Mouse (Mus musculus): ENCODE measurements around the gene Trim15. TPM values are rescaled to one million over a fixed set of nuclear protein-coding genes. Genes with fewer than 3 reads are reported as not detected.

Gene Trim15
- polyA plus RNA-seq, 1 experiment from 2014 or later = 0.15 TPM

DNA sequence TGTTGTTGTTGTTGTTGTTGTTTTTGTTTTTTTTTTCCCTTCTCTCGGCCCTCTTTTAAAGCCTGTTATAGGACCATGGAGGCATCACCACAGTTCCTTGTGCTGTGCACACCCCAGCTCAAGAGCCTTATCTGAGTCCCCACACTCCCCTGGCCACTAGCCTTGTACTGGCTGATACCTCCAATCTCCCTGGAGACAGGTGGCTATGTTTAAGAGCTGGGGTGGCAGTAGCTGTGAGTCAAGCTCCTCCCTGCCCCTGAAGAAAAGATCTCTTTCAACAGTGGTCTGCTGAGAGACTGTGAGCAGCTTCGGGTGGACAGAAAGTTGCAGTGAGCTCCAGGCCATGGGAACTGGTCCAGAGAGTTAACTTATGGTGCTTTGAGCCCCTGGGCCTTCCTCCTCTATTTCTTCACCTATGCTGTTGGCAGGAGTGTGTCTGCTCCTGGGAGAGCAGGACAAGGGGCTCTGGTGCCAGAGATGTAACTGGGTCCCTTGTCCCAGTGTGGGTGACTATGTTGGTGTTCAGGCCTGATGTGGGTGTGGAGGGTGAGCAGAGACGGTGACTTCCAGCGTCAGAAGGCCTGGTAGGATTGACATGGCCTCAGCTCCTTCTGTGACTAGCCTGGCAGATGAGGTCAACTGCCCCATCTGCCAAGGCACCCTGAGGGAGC lies 2.4 kb upstream of the Trim15 start, which contains the start of gene Trim10:
Gene Trim10 (plus strand): TSS at position 291 of the 671 bp plus-strand sequence.
- Histone ChIP-seq H3K9ac (no peak within 1 kb of the TSS), H3K4me3 (replicated peaks) (no peak within 1 kb of the TSS), H3K9me3 (replicated peaks) (no peaks in the 10 kb centered on the region), H3K4me2 (replicated peaks) (no peak within 1 kb of the TSS), H3K27ac (replicated peaks) (no peak within 1 kb of the TSS), H3K4me1 (peaks cover 6% of the 10 kb centered on the region), H3K36me3 (no peaks in the 10 kb centered on the region), H3K27me3 (peaks cover 20% of the 10 kb centered on the region)
- 77% methylated on average over 4 of the region's 4 CpGs for WGBS
- ATAC-seq (ENCODE audit: insufficient number of reproducible peaks, low FRiP score, low TSS enrichment, low read depth) = no peak

DNA sequence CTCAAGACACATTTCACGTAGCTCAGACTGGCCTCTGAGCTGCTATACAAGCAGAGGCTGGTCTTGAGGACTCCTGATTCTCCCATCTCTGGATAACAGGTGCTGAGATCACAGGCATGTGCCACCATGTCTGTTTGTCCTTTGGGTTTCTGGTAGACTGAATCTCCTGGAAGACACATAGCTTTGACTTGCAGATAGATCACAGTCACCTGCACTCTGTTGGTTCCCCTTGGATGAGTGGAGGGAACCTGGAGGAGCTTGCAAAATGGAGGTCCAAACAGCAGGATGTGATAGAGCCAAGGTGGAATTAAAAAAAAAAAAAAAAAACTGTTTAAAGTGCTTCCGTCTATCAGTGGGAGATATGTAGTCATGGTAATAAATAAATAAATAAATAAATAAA lies 1.8 kb upstream of the Trim15 start:
- Histone ChIP-seq H3K9me3 (replicated peaks) (no peaks in the 10 kb centered on the region), H3K27ac (replicated peaks) (no peak overlapping the region), H3K36me3 (no peaks in the 10 kb centered on the region), H3K4me1 (peaks cover 6% of the 10 kb centered on the region), H3K9ac (no peak overlapping the region), H3K4me3 (replicated peaks) (no peak overlapping the region), H3K27me3 (peaks cover 23% of the 10 kb centered on the region), H3K4me2 (replicated peaks) (no peak overlapping the region)
- no peak for ATAC-seq (ENCODE audit: insufficient number of reproducible peaks, low FRiP score, low TSS enrichment, low read depth)
- WGBS = 80% methylated on average over 2 of the region's 2 CpGs

DNA sequence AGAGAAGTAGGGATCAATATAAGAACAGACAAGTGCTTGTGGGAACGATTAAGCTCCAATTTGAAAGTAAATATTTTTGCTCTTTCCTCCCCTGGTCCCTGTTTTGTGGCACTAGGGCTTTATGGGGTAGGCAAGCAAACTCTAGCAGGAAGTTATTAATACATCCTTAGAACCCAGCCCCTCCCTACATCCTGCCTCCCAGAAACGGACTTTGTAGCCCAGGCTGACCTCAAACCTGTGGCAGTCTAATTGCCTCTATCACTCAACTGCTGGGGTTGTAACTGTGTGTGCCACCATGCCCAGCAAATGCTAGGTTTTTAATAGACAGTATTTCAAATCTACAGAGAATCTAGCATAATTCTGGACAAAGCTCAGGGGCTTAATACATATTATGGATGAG lies 5.3 kb downstream of the Trim15 start:
- H3K36me3 ChIP-seq = peaks cover 27% of the 10 kb centered on the region
- H3K9me3 ChIP-seq (replicated peaks) = no peaks in the 10 kb centered on the region
- H3K4me1 ChIP-seq = peaks cover under 1% of the 10 kb centered on the region; the same call in 1 of the 2 replicates
- peaks cover 12% of the 10 kb centered on the region for H3K27me3 ChIP-seq
- no peak for ATAC-seq (ENCODE audit: insufficient number of reproducible peaks, low FRiP score, low TSS enrichment, low read depth)
- H3K9ac ChIP-seq = no peak overlapping the region
- WGBS = 49% methylated on average over 2 of the region's 2 CpGs
- no peak overlapping the region for H3K4me3 ChIP-seq (replicated peaks)
- H3K4me2 ChIP-seq (replicated peaks) = no peak overlapping the region
- H3K27ac ChIP-seq (replicated peaks) = no peak overlapping the region

DNA sequence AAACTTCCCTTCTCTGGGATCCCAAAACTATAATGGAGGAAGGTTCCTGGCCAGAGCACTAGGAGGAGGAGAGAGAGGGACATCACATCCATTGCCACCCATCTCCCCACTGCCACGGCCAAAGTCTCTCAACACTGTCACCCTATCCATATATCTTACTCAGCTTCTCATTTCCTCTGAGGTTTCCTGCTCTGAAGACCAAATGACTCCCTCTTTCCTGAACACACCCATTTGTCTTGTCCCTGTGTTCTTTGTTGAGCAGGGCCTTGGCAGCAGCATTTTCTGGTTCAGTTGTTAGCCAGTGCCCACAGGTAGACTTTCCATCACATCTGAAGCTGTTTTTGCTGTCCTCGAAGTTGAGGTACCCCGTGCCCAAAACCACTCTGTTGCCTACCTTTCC lies 8.8 kb downstream of the Trim15 start:
- ATAC-seq (ENCODE audit: insufficient number of reproducible peaks, low FRiP score, low TSS enrichment, low read depth) = no peak
- 95% methylated on average over 3 of the region's 3 CpGs for WGBS

DNA sequence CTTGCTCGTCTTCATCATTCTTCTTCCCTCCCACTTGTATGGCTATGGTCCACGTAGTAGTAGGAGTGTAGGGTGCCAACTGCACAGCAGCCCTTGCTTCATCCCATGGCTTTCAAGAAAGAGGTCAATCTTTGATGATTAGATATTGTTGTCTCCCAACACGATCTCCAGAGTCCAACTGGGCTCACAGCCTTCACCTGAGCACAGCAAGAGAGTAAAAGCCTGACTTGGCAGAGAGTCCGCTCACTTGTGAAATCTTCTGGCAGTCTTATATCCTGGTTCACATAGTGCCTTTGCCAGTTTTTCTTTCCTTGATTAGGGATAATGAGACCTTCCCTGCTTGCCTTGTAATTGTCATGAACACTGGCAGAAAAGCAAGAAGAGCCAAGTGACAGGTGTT lies 10.8 kb downstream of the Trim15 start:
- no peak overlapping the region for H3K4me3 ChIP-seq (replicated peaks)
- peaks cover 77% of the 10 kb centered on the region for H3K36me3 ChIP-seq
- no peak overlapping the region for H3K4me2 ChIP-seq (replicated peaks)
- H3K4me1 ChIP-seq = no peaks in the 10 kb centered on the region
- 93% methylated on average over 4 of the region's 4 CpGs for WGBS
- no peak for ATAC-seq (ENCODE audit: insufficient number of reproducible peaks, low FRiP score, low TSS enrichment, low read depth)
- H3K27ac ChIP-seq (replicated peaks) = no peak overlapping the region
- H3K9me3 ChIP-seq (replicated peaks) = no peaks in the 10 kb centered on the region
- H3K9ac ChIP-seq = no peak overlapping the region
- H3K27me3 ChIP-seq = no peaks in the 10 kb centered on the region

More for the DNA sequence above, 8.8 kb downstream of the Trim15 start:
- Histone ChIP-seq H3K4me3 (replicated peaks) (no peak overlapping the region), H3K36me3 (peaks cover 59% of the 10 kb centered on the region), H3K9ac (no peak overlapping the region), H3K9me3 (replicated peaks) (no peaks in the 10 kb centered on the region), H3K27me3 (no peaks in the 10 kb centered on the region), H3K27ac (replicated peaks) (no peak overlapping the region), H3K4me2 (replicated peaks) (no peak overlapping the region), H3K4me1 (no peaks in the 10 kb centered on the region)

DNA sequence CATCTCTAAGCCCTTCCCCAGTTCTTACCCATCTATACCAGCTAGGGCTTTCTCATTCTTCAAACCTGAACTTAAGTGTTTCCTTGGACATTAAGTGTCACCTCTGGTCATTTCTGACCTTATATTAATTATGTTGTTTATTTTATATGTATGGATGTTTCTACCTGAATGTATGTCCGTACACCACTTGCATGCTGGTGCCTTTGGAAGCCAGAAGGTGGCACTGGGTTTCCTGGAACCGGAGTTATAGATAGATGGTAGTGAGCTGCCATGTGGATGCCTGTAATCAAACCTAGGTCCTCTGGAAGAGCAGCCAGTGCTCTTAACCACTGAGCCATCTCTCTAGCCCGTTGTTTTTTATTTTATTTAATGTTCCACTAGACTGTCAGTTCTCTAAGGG lies 11.5 kb downstream of the Trim15 start:
- no peak overlapping the region for H3K4me2 ChIP-seq (replicated peaks)
- H3K27me3 ChIP-seq = no peaks in the 10 kb centered on the region
- 95% methylated on average over 3 of the region's 3 CpGs for WGBS
- no peaks in the 10 kb centered on the region for H3K4me1 ChIP-seq
- no peak for ATAC-seq (ENCODE audit: insufficient number of reproducible peaks, low FRiP score, low TSS enrichment, low read depth)
- no peak overlapping the region for H3K27ac ChIP-seq (replicated peaks)
- H3K9me3 ChIP-seq (replicated peaks) = no peaks in the 10 kb centered on the region
- H3K36me3 ChIP-seq = peaks cover 83% of the 10 kb centered on the region
- no peak overlapping the region for H3K4me3 ChIP-seq (replicated peaks)
- no peak overlapping the region for H3K9ac ChIP-seq

DNA sequence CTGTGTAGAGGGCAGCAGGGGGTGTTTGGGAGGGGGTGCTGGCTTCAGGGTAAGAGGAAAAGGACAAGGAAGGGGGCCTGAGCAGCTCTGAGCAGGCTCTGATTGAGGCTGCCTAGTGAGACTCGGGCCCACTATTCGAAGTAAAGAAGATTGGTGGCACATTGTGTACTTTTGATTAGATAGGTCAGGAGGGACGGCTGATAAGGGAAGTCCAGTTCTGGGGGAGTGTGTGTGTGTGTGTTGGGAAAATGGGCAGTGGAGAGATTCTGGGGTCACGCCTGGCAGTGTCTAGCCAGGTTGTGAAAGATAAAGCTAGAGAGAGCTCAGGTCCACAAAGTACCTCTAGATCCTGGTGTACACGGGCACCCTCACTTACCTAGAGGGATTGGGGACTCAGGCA lies 15.4 kb downstream of the Trim15 start:
- ATAC-seq (ENCODE audit: insufficient number of reproducible peaks, low FRiP score, low TSS enrichment, low read depth) = no peak
- 89% methylated on average over 5 of the region's 5 CpGs for WGBS
- Histone ChIP-seq H3K27ac (replicated peaks) (no peak overlapping the region), H3K4me3 (replicated peaks) (no peak overlapping the region), H3K4me2 (replicated peaks) (no peak overlapping the region), H3K9me3 (replicated peaks) (no peaks in the 10 kb centered on the region), H3K27me3 (no peaks in the 10 kb centered on the region), H3K4me1 (no peaks in the 10 kb centered on the region), H3K36me3 (peaks cover 63% of the 10 kb centered on the region), H3K9ac (no peak overlapping the region)

DNA sequence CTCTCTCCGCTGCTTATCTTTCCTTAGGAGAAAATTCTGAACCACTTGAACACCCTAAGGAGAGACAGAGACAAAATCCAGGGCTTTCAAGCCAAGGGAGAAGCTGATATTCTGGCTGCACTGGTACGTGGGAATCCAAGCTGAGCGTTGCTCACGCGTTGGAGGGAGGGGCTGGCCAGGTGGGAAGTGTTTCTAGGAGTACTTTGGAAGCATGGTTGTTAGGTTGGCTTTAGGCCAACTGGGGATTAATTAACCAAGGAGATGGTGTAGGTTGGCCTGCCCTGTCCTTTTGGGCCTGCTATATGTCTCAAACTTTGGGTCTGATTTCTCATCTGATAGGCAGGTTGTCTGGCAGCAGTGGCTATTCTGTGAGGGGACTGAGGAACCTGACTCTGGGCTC lies 15.8 kb downstream of the Trim15 start:
- Histone ChIP-seq H3K4me2 (replicated peaks) (no peak overlapping the region), H3K27ac (replicated peaks) (no peak overlapping the region), H3K27me3 (no peaks in the 10 kb centered on the region), H3K36me3 (peaks cover 58% of the 10 kb centered on the region), H3K9me3 (replicated peaks) (no peaks in the 10 kb centered on the region), H3K4me1 (no peaks in the 10 kb centered on the region), H3K4me3 (replicated peaks) (no peak overlapping the region), H3K9ac (no peak overlapping the region)
- ATAC-seq (ENCODE audit: insufficient number of reproducible peaks, low FRiP score, low TSS enrichment, low read depth) = no peak
- WGBS = 70% methylated on average over 5 of the region's 5 CpGs

DNA sequence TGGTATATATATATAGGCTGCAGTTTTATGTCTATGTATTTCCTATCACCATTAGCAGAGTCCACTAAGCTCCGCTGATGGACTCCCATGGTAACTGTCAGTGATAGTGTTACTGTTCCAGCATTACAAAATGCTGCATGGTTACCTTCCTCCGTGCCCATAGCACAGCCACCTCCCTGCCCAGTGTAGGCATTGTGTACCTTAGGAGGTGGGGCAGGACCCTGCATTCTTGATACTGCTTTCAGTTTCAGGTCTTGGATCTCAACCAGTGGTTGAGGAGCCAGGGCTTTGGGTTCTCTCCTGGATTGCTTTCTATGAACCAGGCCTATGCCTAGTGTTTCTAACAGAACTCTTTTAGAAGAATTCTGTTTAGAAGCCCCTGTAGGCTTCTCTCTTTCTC lies 17.0 kb downstream of the Trim15 start:
- 89% methylated on average over 2 of the region's 2 CpGs for whole genome bisulfite sequencing
- Histone ChIP-seq H3K4me2 (replicated peaks) (no peak overlapping the region), H3K36me3 (peaks cover 48% of the 10 kb centered on the region), H3K4me1 (no peaks in the 10 kb centered on the region), H3K27me3 (no peaks in the 10 kb centered on the region), H3K27ac (replicated peaks) (no peak overlapping the region), H3K4me3 (replicated peaks) (no peak overlapping the region), H3K9me3 (replicated peaks) (no peaks in the 10 kb centered on the region), H3K9ac (no peak overlapping the region)
- ATAC-seq (ENCODE audit: insufficient number of reproducible peaks, low FRiP score, low TSS enrichment, low read depth) = no peak

DNA sequence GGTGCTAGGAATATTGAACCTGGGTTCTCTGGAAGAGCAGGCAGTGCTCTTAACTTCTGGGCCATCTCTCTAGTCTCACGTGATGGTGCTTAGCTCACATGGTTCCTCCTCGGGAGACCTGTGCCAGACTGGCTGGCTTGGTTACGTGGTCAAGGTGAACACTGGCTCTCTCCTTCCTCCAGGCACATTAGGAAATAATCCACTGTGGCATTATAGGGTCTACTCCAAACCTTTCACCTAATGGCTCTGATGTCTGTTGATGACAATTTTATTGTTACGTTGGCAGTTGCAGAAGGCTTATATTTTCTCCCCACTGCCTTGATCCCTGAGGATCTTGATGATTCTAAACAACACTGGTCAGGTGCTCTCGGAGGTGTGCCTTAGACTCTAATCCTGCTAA lies 18.1 kb downstream of the Trim15 start:
- no peak overlapping the region for H3K4me2 ChIP-seq (replicated peaks)
- H3K4me3 ChIP-seq (replicated peaks) = no peak overlapping the region
- peaks cover 38% of the 10 kb centered on the region for H3K36me3 ChIP-seq
- H3K27ac ChIP-seq (replicated peaks) = no peak overlapping the region
- no peak for ATAC-seq (ENCODE audit: insufficient number of reproducible peaks, low FRiP score, low TSS enrichment, low read depth)
- H3K4me1 ChIP-seq = peaks cover 3% of the 10 kb centered on the region; the same call in 1 of the 2 replicates
- no peaks in the 10 kb centered on the region for H3K27me3 ChIP-seq
- H3K9ac ChIP-seq = no peak overlapping the region
- H3K9me3 ChIP-seq (replicated peaks) = no peaks in the 10 kb centered on the region
- 78% methylated on average over 5 of the region's 5 CpGs for WGBS

DNA sequence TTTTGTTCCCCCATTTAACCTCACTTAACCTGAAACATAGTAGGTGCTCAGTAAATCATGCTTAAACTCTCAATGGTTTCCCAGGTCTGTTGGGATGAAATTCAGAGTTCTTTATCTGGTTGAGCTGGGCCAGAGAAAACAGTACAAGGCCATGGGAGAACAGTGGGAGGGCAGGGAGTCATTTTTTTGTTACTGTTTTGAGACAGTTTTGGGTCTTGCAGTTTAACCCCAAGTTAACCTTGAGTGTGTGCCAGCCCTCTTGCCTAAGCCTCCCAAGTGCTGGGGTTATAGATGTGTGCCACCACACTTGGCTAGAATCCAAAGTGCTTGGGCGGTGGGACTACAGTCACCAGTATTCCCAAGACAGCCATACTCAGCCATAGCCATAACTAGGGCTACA lies 22.3 kb downstream of the Trim15 start:
- no peaks in the 10 kb centered on the region for H3K9me3 ChIP-seq (replicated peaks)
- H3K9ac ChIP-seq = no peak overlapping the region
- peaks cover 3% of the 10 kb centered on the region; the same call in 1 of the 2 replicates for H3K4me1 ChIP-seq
- H3K36me3 ChIP-seq = peaks cover 14% of the 10 kb centered on the region; the same call in 1 of the 2 replicates
- no peak overlapping the region for H3K4me2 ChIP-seq (replicated peaks)
- ATAC-seq (ENCODE audit: insufficient number of reproducible peaks, low FRiP score, low TSS enrichment, low read depth) = no peak
- no peak overlapping the region for H3K4me3 ChIP-seq (replicated peaks)
- no peak overlapping the region for H3K27ac ChIP-seq (replicated peaks)
- 68% methylated on average over 1 of the region's 1 CpGs for WGBS
- no peaks in the 10 kb centered on the region for H3K27me3 ChIP-seq

DNA sequence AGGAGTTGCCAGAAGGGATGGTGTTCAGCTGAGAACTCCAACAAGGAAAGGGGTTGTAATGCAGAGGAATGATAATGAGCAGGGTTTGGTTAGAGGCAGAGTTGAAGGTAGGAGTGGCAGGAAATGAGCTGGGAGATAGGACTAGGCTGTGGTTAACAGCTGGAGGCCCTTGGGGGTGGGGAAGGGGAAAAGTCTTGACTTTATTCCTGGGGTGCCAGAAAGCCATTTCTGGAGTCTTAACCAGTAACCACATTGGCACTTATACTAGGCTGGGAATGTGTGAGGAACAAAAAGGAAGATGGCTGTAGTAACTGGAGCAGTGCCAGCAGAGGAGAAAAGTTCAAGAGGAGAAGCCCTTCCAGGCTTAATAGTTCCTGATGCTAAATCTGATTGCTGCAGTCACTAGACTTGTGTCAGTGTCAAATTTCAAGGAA lies 22.7 kb downstream of the Trim15 start:
- H3K27ac ChIP-seq (replicated peaks) = no peak overlapping the region
- H3K4me3 ChIP-seq (replicated peaks) = no peak overlapping the region
- peaks cover 3% of the 10 kb centered on the region; the same call in 1 of the 2 replicates for H3K4me1 ChIP-seq
- no peak overlapping the region for H3K9ac ChIP-seq
- H3K4me2 ChIP-seq (replicated peaks) = no peak overlapping the region
- peak; percentile 11; the same call in 1 of the 2 replicates for ATAC-seq (ENCODE audit: insufficient number of reproducible peaks, low FRiP score, low TSS enrichment, low read depth)
- no peaks in the 10 kb centered on the region for H3K27me3 ChIP-seq
- H3K36me3 ChIP-seq = peaks cover 14% of the 10 kb centered on the region; the same call in 1 of the 2 replicates
- H3K9me3 ChIP-seq (replicated peaks) = no peaks in the 10 kb centered on the region

Data from embryonic facial prominence, embryonic 15.5 days (tissue).